Mouse (Mus musculus) small intestine, adult 2 months (tissue): ENCODE results near the gene Ern1.

Experiments
- CTCF ChIP-seq: fragments of 200-500 bp; IDR thresholded peaks from 2 replicates; pipeline ENCODE4 v1.5.1; 2012; ENCODE audit warnings: low read depth, mild to moderate bottlenecking, control low read depth, inconsistent platforms, low read length, moderate library complexity, mixed read lengths; ENCODE audit not compliant: insufficient replicate concordance, insufficient read length; ENCODE audit errors: extremely low read depth
- POLR2A ChIP-seq: fragments of 200-500 bp; IDR thresholded peaks from 2 replicates; pipeline ENCODE4 v1.6.1; 2012; ENCODE audit warnings: low read depth, mild to moderate bottlenecking, control low read depth, inconsistent platforms, low read length, moderate library complexity

GRCm38 (mm10) chr11:106366316-106366715 is 121.3 kb downstream of the Ern1 start:
- TF ChIP-seq CTCF (peak; percentile 83; the same call in 1 of the 2 replicates), POLR2A (no peak)
